Mouse (Mus musculus) ES-Bruce4 (cell line): ENCODE results near the gene Nfkbiz.

Source experiments
- CTCF ChIP-seq: IDR thresholded peaks from one replicate; pipeline ENCODE4 v1.8.1; 2011; ENCODE audit warnings: low read depth, low read length
- EP300 ChIP-seq: IDR thresholded peaks from 2 replicates; pipeline ENCODE4 v1.6.1; 2011; ENCODE audit warnings: low read depth, low read length; ENCODE audit not compliant: insufficient read depth
- POLR2A ChIP-seq: IDR thresholded peaks from one replicate; pipeline ENCODE4 v1.8.1; 2011; ENCODE audit warnings: low read length; ENCODE audit not compliant: insufficient read depth

GRCm38 (mm10) chr16:55876025-55876424 lies 37.3 kb upstream of the Nfkbiz start:
- no peak for TF ChIP-seq CTCF
- TF ChIP-seq EP300, result no peak
- TF ChIP-seq POLR2A, result no peak
